11 mouse cellular contexts compared by ENCODE assay signal in genomic region chr14:75069356-75069979, GRCm38 (mm10). TPM values are rescaled to one million over a fixed set of nuclear protein-coding genes. Genes with fewer than 3 reads are reported as not detected.
A peak's percentile ranks its signal among the peaks of the same experiment; 100 is the strongest.
DNase-seq lines count a peak whose midpoint lies in the region; ATAC-seq and TF ChIP-seq lines count a peak whose summit lies in the region.
"Had no signal": no experiment of that assay in that cellular context is flagged by ENCODE, and none has a peak within 500 bp of the region (broad histone marks: within the 10 kb centered on the region; RNA-seq: fewer than 3 reads in every experiment).

No protein-coding gene starts in this region.

- H3K27ac ChIP-seq in bone marrow, adult 2 months (ENCODE audit: control insufficient read depth, insufficient read depth, low read depth, low read length, poor library complexity): peak overlapping the region; percentile 92
- peak overlapping the region; percentile 71 for H3K27ac ChIP-seq in liver, postnatal 0 days (ENCODE audit: low read depth)
- H3K27ac ChIP-seq: kidney, postnatal 0 days; limb, embryonic 13.5 days had no signal

- H3K9ac ChIP-seq in liver, postnatal 0 days (replicated peaks): no peak overlapping the region
- H3K9ac ChIP-seq: limb, embryonic 13.5 days had no signal

- ATAC-seq in liver, postnatal 0 days: peak; percentile 62

- no peaks in the 10 kb centered on the region for H3K27me3 ChIP-seq in liver, postnatal 0 days (ENCODE audit: insufficient read depth, low read length)
- H3K27me3 ChIP-seq: limb, embryonic 13.5 days had no signal

- DNase-seq in CD4-positive helper T cell, adult 2 months (ENCODE audit: low read depth, low spot score): peak; percentile 75
- peak; percentile 46 for DNase-seq in liver, postnatal 0 days
- peak; percentile 62 to 73 for DNase-seq in natural killer cell, adult 2 months (ENCODE audit: low spot score in 2 of 2)
- DNase-seq in left cerebral cortex, postnatal 25 days (ENCODE audit: low spot score in 2 of 2): no peak
- no peak for DNase-seq in cerebellum, adult 18-20 months
- DNase-seq in layer of hippocampus, adult 8-10 months (ENCODE audit: low spot score in 2 of 2): no peak
- DNase-seq in right cerebral cortex, postnatal 36 days (ENCODE audit: low spot score in 2 of 2): no peak
- DNase-seq: heart, postnatal 10 days had no signal

- H3K4me2 ChIP-seq in liver, postnatal 0 days (ENCODE audit: low read depth, low read length): peak overlapping the region; percentile 57
- H3K4me2 ChIP-seq: limb, embryonic 13.5 days had no signal

- TF ChIP-seq CTCF in bone marrow, adult 2 months (IDR thresholded peaks at IDR 0.05; ENCODE audit: control insufficient read depth, insufficient read depth, low read length): no peak
- TF ChIP-seq CTCF in liver, postnatal 0 days (IDR thresholded peaks at IDR 0.05; ENCODE audit: low read depth): no peak

- WGBS in bone marrow, adult 2 months: 3% methylated on average over 7 of the region's 7 CpGs
- 25% methylated on average over 7 of the region's 7 CpGs for WGBS in liver, postnatal 0 days (ENCODE audit: insufficient replicate concordance)

- 0 out of 2 replicates have a peak, but pooled peaks have one; percentile 4 for TF ChIP-seq EP300 in liver, postnatal 0 days (IDR thresholded peaks at IDR 0.05; ENCODE audit: low read depth)

- no peaks in the 10 kb centered on the region for H3K9me3 ChIP-seq in liver, postnatal 0 days (ENCODE audit: low read length)
- H3K9me3 ChIP-seq: limb, embryonic 13.5 days had no signal

- TF ChIP-seq POLR2A in bone marrow, adult 2 months (IDR thresholded peaks at IDR 0.05; ENCODE audit: borderline replicate concordance, control insufficient read depth, low read depth, low read length): no peak

- H3K4me1 ChIP-seq in bone marrow, adult 2 months (ENCODE audit: control insufficient read depth, insufficient read depth, low read length): peaks cover 4% of the 10 kb centered on the region; the same call in 1 of the 2 replicates
- 0 out of 2 replicates have a peak, but pooled peaks cover 2% of the 10 kb centered on the region for H3K4me1 ChIP-seq in liver, postnatal 0 days (ENCODE audit: insufficient read depth)
- H3K4me1 ChIP-seq: limb, embryonic 13.5 days had no signal

- peak overlapping the region; percentile 37 for H3K4me3 ChIP-seq in bone marrow, adult 2 months (replicated peaks; ENCODE audit: control insufficient read depth, low read depth, low read length)
- H3K4me3 ChIP-seq in liver, postnatal 0 days (ENCODE audit: low read depth, low read length): 0 out of 2 replicates have a peak overlapping the region, but pooled peaks have one; percentile 16
- H3K4me3 ChIP-seq: limb, embryonic 13.5 days had no signal

- intact Hi-C loops in left cerebral cortex, postnatal 25 days (cut with DNase I): no loop called here

- H3K36me3 ChIP-seq in liver, postnatal 0 days (replicated peaks; ENCODE audit: insufficient read depth, low read length): no peaks in the 10 kb centered on the region
- H3K36me3 ChIP-seq: limb, embryonic 13.5 days had no signal

RNA-seq across cellular contexts. Expression of gene Rubcnl, which starts 53.6 kb away (rescaled TPM):
- 8.8 and 14.0 TPM in 2 replicates for polyA plus RNA-seq in bone marrow, adult 2 months (2011; ENCODE audit: insufficient read depth, insufficient read length, low replicate concordance, missing spikeins)
- polyA plus RNA-seq in liver, postnatal 0 days (2015; fragmentation: Nextera tagmentation; extraction: Ambion mirVana): 0.51 and 0.69 TPM in 2 replicates
- total RNA-seq in left cerebral cortex, postnatal 25 days (2021): 1 to 10 TPM; 1.6 to 2.6 TPM
- total RNA-seq in layer of hippocampus, adult 8-10 months (2022): 1 to 10 TPM in 2 of 4 experiments, under 1 TPM in 2; 0.87 to 3.1 (median 1.8) TPM

Comparison
In these comparisons a context has a peak if more than half of its experiments do, and no peak if none do; other contexts are left out.
1. DNase-seq: peak in CD4-positive helper T cell, adult 2 months (single experiment), liver, postnatal 0 days (single experiment) and natural killer cell, adult 2 months (2 of 2); none in left cerebral cortex, postnatal 25 days (0 of 2), cerebellum, adult 18-20 months (0 of 2), layer of hippocampus, adult 8-10 months (0 of 2) and right cerebral cortex, postnatal 36 days (0 of 2).